Mouse (Mus musculus): ENCODE measurements around the gene Ttc17. TPM values are rescaled to one million over a fixed set of nuclear protein-coding genes. Genes with fewer than 3 reads are reported as not detected.
A peak's percentile ranks its signal among the peaks of the same experiment; 100 is the strongest.

Gene Ttc17
- polyA plus RNA-seq, 1 experiment from 2014 or later = 21.1 TPM

DNA sequence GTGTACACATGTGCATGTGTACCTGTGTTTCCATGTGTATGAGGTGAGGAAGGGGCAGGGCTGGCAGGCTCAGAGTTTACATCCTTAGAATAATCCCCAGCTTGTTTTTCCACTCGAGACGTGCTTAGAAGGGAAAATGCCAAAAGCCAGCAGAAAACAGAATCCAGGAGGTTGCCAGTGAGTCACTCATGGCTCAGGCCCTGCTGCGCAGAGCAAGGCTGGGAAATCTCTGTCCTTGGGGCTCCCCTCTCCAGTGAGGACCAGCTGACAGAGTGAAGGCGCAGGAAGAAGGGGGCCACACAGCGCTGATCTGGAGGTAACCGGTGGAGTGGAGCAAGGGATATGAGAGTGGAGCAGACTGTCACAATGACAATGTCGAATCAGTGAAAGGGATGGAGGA is 119.1 kb downstream of the Ttc17 start:
- WGBS = 83% methylated on average over 7 of the region's 7 CpGs

DNA sequence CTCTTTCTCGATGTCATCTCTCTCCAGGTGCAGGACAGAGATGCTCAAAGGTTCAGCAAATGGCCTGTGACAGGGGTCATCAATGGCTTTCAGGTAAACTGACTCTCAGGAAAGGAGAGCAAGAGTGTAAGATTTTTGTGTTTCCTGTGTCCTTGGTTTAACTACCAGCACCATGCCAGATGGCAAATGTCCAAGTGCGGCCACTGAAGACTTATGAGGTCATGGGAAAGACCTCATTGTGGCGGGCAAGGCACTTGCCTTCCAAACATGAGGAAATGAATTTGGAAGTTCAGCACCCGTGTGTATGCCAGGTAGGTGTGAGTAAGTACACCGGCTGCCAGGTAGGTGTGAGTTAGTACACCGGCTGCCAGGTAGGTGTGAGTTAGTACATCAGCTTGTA is 123.0 kb downstream of the Ttc17 start:
- no peaks in the 10 kb centered on the region for H3K27me3 ChIP-seq
- ATAC-seq (ENCODE audit: low read depth) = no peak
- no peak overlapping the region for H3K4me2 ChIP-seq
- no peak overlapping the region for H3K4me3 ChIP-seq
- H3K27ac ChIP-seq (replicated peaks) = no peak overlapping the region
- no peak overlapping the region for H3K9ac ChIP-seq
- 85% methylated on average over 6 of the region's 6 CpGs for WGBS
- H3K4me1 ChIP-seq (replicated peaks) = peaks cover 11% of the 10 kb centered on the region
- no peaks in the 10 kb centered on the region for H3K36me3 ChIP-seq
- no peaks in the 10 kb centered on the region for H3K9me3 ChIP-seq

More for the DNA sequence above, 119.1 kb downstream of the Ttc17 start:
- Histone ChIP-seq H3K9me3 (no peaks in the 10 kb centered on the region), H3K27me3 (no peaks in the 10 kb centered on the region), H3K36me3 (no peaks in the 10 kb centered on the region), H3K4me1 (replicated peaks) (peaks cover 30% of the 10 kb centered on the region), H3K27ac (replicated peaks) (no peak overlapping the region), H3K4me3 (no peak overlapping the region), H3K4me2 (no peak overlapping the region), H3K9ac (no peak overlapping the region)
- no peak for ATAC-seq (ENCODE audit: low read depth)

DNA sequence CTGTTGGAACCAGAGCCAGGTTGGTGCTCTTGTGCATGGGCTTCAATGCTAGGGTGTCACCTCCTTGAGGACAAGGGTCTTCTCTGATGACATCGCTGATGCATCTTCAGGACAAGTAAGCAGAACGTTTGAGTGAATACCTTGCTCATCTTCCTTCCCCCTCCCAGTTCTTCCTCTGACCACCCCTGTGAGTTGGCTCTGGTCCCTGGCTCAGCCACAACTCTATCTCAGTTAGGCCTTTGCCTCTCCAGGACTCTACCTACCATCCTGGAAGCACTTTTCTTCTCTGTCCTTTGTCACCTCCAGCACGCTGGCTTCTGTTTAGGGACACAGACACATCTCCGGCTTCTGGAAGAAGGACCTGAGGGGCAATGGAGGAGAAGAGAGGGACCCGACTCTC is 126.9 kb downstream of the Ttc17 start:
- no peak for ATAC-seq (ENCODE audit: low read depth)
- WGBS = 85% methylated on average over 5 of the region's 5 CpGs

DNA sequence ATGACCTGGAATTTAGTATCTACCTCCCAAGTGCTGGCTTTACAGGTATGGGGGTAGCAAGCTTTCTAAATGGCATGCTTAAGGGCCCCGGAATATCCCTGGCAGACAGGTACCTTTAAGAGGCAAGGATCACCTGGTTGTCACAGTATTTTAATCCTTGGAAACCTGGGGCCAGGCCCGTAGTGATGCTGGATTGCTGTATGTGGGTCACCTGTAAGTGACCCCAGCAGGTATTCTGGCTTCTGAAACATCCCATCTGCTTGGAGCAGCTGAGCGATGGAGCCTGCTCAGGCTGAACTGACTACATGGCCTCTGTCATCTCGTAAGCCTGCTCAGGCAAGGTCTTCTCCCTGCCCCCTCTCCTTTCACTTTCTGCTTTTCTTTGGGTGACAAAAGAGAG is 130.4 kb downstream of the Ttc17 start:
- Histone ChIP-seq H3K4me3 (no peak overlapping the region), H3K4me1 (replicated peaks) (peaks cover 13% of the 10 kb centered on the region; the same call in 1 of the 2 replicates), H3K9me3 (no peaks in the 10 kb centered on the region), H3K27ac (replicated peaks) (no peak overlapping the region), H3K36me3 (no peaks in the 10 kb centered on the region), H3K27me3 (peaks cover 27% of the 10 kb centered on the region), H3K9ac (no peak overlapping the region), H3K4me2 (no peak overlapping the region)
- ATAC-seq (ENCODE audit: low read depth) = no peak
- 68% methylated on average over 4 of the region's 4 CpGs for whole genome bisulfite sequencing

More for the DNA sequence above, 126.9 kb downstream of the Ttc17 start:
- peaks cover 14% of the 10 kb centered on the region for H3K27me3 ChIP-seq
- no peaks in the 10 kb centered on the region for H3K9me3 ChIP-seq
- no peak overlapping the region for H3K4me2 ChIP-seq
- H3K27ac ChIP-seq (replicated peaks) = no peak overlapping the region
- no peak overlapping the region for H3K9ac ChIP-seq
- H3K4me3 ChIP-seq = no peak overlapping the region
- H3K4me1 ChIP-seq (replicated peaks) = no peaks in the 10 kb centered on the region
- no peaks in the 10 kb centered on the region for H3K36me3 ChIP-seq

GRCm38 (mm10) chr2:94275658-94276057 is 130.8 kb downstream of the Ttc17 start:
- 85% methylated on average over 3 of the region's 3 CpGs for WGBS
- Histone ChIP-seq H3K36me3 (no peaks in the 10 kb centered on the region), H3K4me2 (no peak overlapping the region), H3K9ac (no peak overlapping the region), H3K9me3 (no peaks in the 10 kb centered on the region), H3K4me1 (replicated peaks) (peaks cover 13% of the 10 kb centered on the region; the same call in 1 of the 2 replicates), H3K27ac (replicated peaks) (no peak overlapping the region), H3K27me3 (peaks cover 27% of the 10 kb centered on the region), H3K4me3 (no peak overlapping the region)
- ATAC-seq (ENCODE audit: low read depth) = no peak

DNA sequence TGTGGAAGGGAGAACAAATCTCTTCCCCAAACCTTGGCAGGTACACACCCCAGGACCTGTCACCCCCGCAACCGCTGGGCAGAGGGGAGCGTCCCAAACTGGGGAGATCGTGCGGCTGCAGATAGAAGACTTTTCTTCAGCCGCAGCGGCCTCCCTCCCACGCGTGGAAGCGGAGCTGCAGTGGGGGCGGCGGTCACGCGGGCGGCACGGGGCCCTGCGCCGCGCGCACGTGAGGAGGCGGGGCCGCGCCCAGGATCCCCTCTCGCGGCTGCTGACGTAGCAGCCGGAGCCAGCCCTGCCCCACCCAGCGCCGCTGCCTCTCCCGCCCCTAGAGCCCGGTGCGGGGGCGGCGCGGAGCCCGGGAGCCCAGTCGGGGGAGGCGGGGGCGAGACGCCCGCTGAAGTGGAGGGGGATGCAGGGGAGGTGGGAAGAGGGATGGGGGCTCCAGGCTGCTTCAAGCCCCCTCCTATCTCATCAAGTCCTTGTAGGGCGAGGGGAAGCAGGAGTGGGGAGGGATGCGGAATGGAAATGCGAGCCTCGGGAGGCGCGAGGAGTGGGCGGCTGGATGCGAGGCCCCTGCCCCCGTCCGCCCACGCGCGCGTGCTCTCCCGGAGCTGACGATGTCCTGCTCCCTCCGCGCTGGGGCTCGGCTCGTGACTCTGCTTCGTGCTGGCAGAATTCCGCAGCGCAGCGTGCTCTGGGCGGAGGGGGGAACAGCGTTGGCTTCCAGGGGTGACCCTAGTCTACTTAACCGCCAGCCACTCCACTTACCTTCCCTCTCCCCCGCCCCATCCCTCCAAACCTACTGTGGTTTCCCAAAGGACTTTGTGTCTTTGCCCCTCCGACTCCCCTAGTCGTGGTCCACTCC is 133.1 kb downstream of the Ttc17 start:
- under 1% methylated on average over 70 of the region's 72 CpGs for WGBS
- ATAC-seq (ENCODE audit: low read depth) = peak; percentile 92
- H3K27ac ChIP-seq (replicated peaks) = peak overlapping the region; percentile 71
- H3K9ac ChIP-seq = peak overlapping the region; percentile 82
- no peaks in the 10 kb centered on the region for H3K9me3 ChIP-seq
- H3K4me1 ChIP-seq (replicated peaks) = peaks cover 13% of the 10 kb centered on the region; the same call in 1 of the 2 replicates
- H3K4me2 ChIP-seq = peak overlapping the region; percentile 93
- H3K27me3 ChIP-seq = peaks cover 27% of the 10 kb centered on the region
- H3K4me3 ChIP-seq = peak overlapping the region; percentile 57
- H3K36me3 ChIP-seq = no peaks in the 10 kb centered on the region

- Histone ChIP-seq H3K36me3 (no peaks in the 10 kb centered on the region), H3K27ac (replicated peaks) (no peak overlapping the region), H3K4me3 (no peak overlapping the region), H3K4me1 (replicated peaks) (peaks cover 29% of the 10 kb centered on the region), H3K27me3 (peaks cover 24% of the 10 kb centered on the region), H3K4me2 (no peak overlapping the region), H3K9me3 (no peaks in the 10 kb centered on the region), H3K9ac (no peak overlapping the region)
- no peak for ATAC-seq (ENCODE audit: low read depth)
- 95% methylated on average over 10 of the region's 10 CpGs for WGBS
Observed at GRCm38 (mm10) chr2:94271176-94271575, 135.3 kb downstream of the Ttc17 start.

DNA sequence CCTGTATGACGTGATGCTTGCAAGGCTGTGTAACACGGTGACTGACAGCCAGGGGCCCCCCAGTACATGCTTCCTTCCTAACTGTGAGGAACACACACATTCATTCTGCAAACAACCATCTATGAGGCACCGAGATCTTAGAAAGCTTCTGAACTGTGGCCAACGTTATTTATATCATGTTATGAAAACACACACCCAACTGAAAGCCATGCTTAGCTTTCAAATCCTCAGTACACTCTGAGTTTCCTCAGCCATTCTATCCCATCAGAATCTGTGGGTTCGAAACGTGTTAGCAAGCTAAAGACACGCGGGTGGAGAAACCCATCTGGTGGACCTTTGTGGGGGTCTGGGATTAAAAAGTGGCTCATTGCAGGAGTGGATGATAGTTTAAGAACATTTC is 137.7 kb downstream of the Ttc17 start:
- Histone ChIP-seq H3K4me2 (no peak overlapping the region), H3K27ac (replicated peaks) (no peak overlapping the region), H3K4me1 (replicated peaks) (peaks cover 45% of the 10 kb centered on the region), H3K9ac (no peak overlapping the region), H3K4me3 (no peak overlapping the region), H3K27me3 (peaks cover 6% of the 10 kb centered on the region; the same call in 1 of the 2 replicates), H3K9me3 (no peaks in the 10 kb centered on the region), H3K36me3 (no peaks in the 10 kb centered on the region)
- ATAC-seq (ENCODE audit: low read depth) = no peak
- 82% methylated on average over 8 of the region's 8 CpGs for whole genome bisulfite sequencing

- peaks cover 4% of the 10 kb centered on the region; the same call in 1 of the 2 replicates for H3K27me3 ChIP-seq
- H3K9ac ChIP-seq = no peak overlapping the region
- H3K36me3 ChIP-seq = no peaks in the 10 kb centered on the region
- H3K9me3 ChIP-seq = no peaks in the 10 kb centered on the region
- ATAC-seq (ENCODE audit: low read depth) = no peak
- H3K27ac ChIP-seq (replicated peaks) = no peak overlapping the region
- WGBS = 25% methylated on average over 4 of the region's 4 CpGs
- peaks cover 51% of the 10 kb centered on the region for H3K4me1 ChIP-seq (replicated peaks)
- no peak overlapping the region for H3K4me2 ChIP-seq
- H3K4me3 ChIP-seq = no peak overlapping the region
Observed at GRCm38 (mm10) chr2:94267213-94267850, 139.2 kb downstream of the Ttc17 start.

- Histone ChIP-seq H3K4me3 (no peak overlapping the region), H3K4me1 (replicated peaks) (peaks cover 52% of the 10 kb centered on the region), H3K36me3 (no peaks in the 10 kb centered on the region), H3K9me3 (no peaks in the 10 kb centered on the region), H3K9ac (no peak overlapping the region), H3K4me2 (peak overlapping the region; percentile 69; the same call in 1 of the 2 replicates), H3K27ac (replicated peaks) (no peak overlapping the region), H3K27me3 (no peaks in the 10 kb centered on the region)
- WGBS = 22% methylated on average over 7 of the region's 7 CpGs
- ATAC-seq (ENCODE audit: low read depth) = no peak
Observed at GRCm38 (mm10) chr2:94266381-94267160, 139.9 kb downstream of the Ttc17 start.

DNA sequence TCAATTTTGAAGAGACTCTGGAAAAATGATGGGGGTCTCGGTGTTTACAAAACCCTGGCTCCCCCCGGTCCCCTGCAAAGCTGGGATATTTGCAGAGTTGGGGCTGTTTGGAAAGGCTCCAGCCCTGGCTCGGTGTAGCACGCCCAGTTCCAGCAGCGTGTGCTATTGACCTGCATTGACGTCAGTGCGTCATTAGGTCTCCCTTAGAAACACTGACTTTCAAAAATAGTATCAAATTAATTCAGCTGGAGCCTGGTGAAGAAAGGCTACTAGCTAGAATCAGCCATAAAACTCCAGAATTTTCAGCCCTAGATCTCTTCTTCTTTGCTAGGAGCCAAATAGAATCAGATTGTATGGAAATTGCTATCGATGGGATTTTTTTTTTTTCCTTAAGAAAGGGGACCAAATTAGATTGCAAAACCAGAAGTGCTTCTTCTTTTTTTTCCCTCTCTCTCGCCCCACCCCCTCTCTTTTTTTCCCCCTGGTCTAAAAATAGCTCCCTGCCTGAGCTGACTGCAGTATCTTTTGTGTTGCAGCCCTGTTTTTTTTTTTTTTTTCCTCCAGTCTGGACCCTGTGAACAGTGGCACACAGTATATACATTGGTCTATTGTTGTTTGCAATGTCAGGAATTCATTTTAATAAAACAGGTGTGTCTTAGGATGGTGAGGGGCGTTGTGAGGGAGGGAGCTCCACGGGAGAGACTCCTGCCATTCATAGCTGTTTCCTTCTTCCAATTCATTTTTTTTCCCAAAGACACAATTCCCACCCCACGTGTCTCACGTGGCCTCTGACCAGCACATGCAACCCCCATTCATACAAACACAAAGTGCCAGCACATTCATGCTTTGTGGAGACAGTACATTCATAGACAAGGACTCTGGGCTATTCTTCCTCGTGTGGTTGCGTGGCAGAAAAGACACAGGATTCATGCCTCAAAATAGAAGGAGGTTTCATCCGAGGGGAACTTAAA is 141.0 kb downstream of the Ttc17 start:
- H3K9ac ChIP-seq = peak overlapping the region; percentile 68
- H3K4me1 ChIP-seq (replicated peaks) = peaks cover 52% of the 10 kb centered on the region
- peak overlapping the region; percentile 69 for H3K4me2 ChIP-seq
- peak; percentile 85 for ATAC-seq (ENCODE audit: low read depth)
- H3K9me3 ChIP-seq = no peaks in the 10 kb centered on the region
- H3K27ac ChIP-seq (replicated peaks) = peak overlapping the region; percentile 71
- 2% methylated on average over 16 of the region's 16 CpGs for WGBS
- no peaks in the 10 kb centered on the region for H3K27me3 ChIP-seq
- H3K36me3 ChIP-seq = no peaks in the 10 kb centered on the region
- peak overlapping the region; percentile 38 for H3K4me3 ChIP-seq
